Mouse (Mus musculus): ENCODE measurements around the gene Fndc11. TPM values are rescaled to one million over a fixed set of nuclear protein-coding genes. Genes with fewer than 3 reads are reported as not detected.
A peak's percentile ranks its signal among the peaks of the same experiment; 100 is the strongest.

Gene Fndc11
- polyA plus RNA-seq, 1 experiment from 2014 or later = 0.32 TPM

GRCm38 (mm10) chr2:181196628-181197300 lies 23.0 kb upstream of the Fndc11 start:
- no peaks in the 10 kb centered on the region for H3K36me3 ChIP-seq
- WGBS = 75% methylated on average over 4 of the region's 4 CpGs
- no peaks in the 10 kb centered on the region for H3K27me3 ChIP-seq
- H3K4me3 ChIP-seq = no peak overlapping the region
- H3K9me3 ChIP-seq = no peaks in the 10 kb centered on the region
- no peaks in the 10 kb centered on the region for H3K4me1 ChIP-seq
- no peak overlapping the region for H3K4me2 ChIP-seq
- H3K27ac ChIP-seq = no peak overlapping the region
- H3K9ac ChIP-seq = no peak overlapping the region
- ATAC-seq (ENCODE audit: borderline replicate concordance, extremely low read depth, low FRiP score, low TSS enrichment) = no peak

GRCm38 (mm10) chr2:181201606-181202005 lies 18.2 kb upstream of the Fndc11 start:
- no peak overlapping the region for H3K9ac ChIP-seq
- no peaks in the 10 kb centered on the region for H3K4me1 ChIP-seq
- H3K9me3 ChIP-seq = no peaks in the 10 kb centered on the region
- no peaks in the 10 kb centered on the region for H3K36me3 ChIP-seq
- H3K4me2 ChIP-seq = no peak overlapping the region
- no peaks in the 10 kb centered on the region for H3K27me3 ChIP-seq
- ATAC-seq (ENCODE audit: borderline replicate concordance, extremely low read depth, low FRiP score, low TSS enrichment) = no peak
- no peak overlapping the region for H3K27ac ChIP-seq
- H3K4me3 ChIP-seq = no peak overlapping the region
- 46% methylated on average over 3 of the region's 3 CpGs for WGBS

GRCm38 (mm10) chr2:181202422-181202821 lies 17.4 kb upstream of the Fndc11 start, which contains the start of gene Ptk6:
Gene Ptk6 (minus strand): TSS chr2:181202789.
- no peak for ATAC-seq (ENCODE audit: borderline replicate concordance, extremely low read depth, low FRiP score, low TSS enrichment)
- WGBS = 85% methylated on average over 3 of the region's 3 CpGs

GRCm38 (mm10) chr2:181202886-181203285 lies 16.9 kb upstream of the Fndc11 start:
- Histone ChIP-seq H3K9me3 (no peaks in the 10 kb centered on the region), H3K4me3 (no peak overlapping the region), H3K4me1 (no peaks in the 10 kb centered on the region), H3K27me3 (no peaks in the 10 kb centered on the region), H3K36me3 (no peaks in the 10 kb centered on the region), H3K9ac (no peak overlapping the region), H3K4me2 (no peak overlapping the region), H3K27ac (no peak overlapping the region)
- no peak for ATAC-seq (ENCODE audit: borderline replicate concordance, extremely low read depth, low FRiP score, low TSS enrichment)
- WGBS = 72% methylated on average over 6 of the region's 6 CpGs

More at GRCm38 (mm10) chr2:181202422-181202821, 17.4 kb upstream of the Fndc11 start, which contains the start of gene Ptk6:
- no peak within 1 kb of the TSS for H3K9ac ChIP-seq
- H3K4me1 ChIP-seq = no peaks in the 10 kb centered on the region
- H3K27me3 ChIP-seq = no peaks in the 10 kb centered on the region
- H3K4me3 ChIP-seq = no peak within 1 kb of the TSS
- H3K9me3 ChIP-seq = no peaks in the 10 kb centered on the region
- H3K4me2 ChIP-seq = no peak within 1 kb of the TSS
- H3K27ac ChIP-seq = no peak within 1 kb of the TSS
- no peaks in the 10 kb centered on the region for H3K36me3 ChIP-seq

- Histone ChIP-seq H3K36me3 (no peaks in the 10 kb centered on the region), H3K9ac (no peak overlapping the region)
Observed at GRCm38 (mm10) chr2:181205678-181206077, 14.1 kb upstream of the Fndc11 start.

GRCm38 (mm10) chr2:181206118-181206517 lies 13.7 kb upstream of the Fndc11 start:
- H3K4me3 ChIP-seq = no peak overlapping the region
- H3K9me3 ChIP-seq = no peaks in the 10 kb centered on the region
- no peaks in the 10 kb centered on the region for H3K36me3 ChIP-seq
- no peak overlapping the region for H3K9ac ChIP-seq
- no peak overlapping the region for H3K27ac ChIP-seq
- no peak overlapping the region for H3K4me2 ChIP-seq
- 61% methylated on average over 9 of the region's 9 CpGs for WGBS
- peaks cover 5% of the 10 kb centered on the region; the same call in 1 of the 2 replicates for H3K27me3 ChIP-seq
- ATAC-seq (ENCODE audit: borderline replicate concordance, extremely low read depth, low FRiP score, low TSS enrichment) = no peak
- H3K4me1 ChIP-seq = no peaks in the 10 kb centered on the region

More at GRCm38 (mm10) chr2:181205678-181206077, 14.1 kb upstream of the Fndc11 start:
- no peaks in the 10 kb centered on the region for H3K4me1 ChIP-seq
- 0 out of 2 replicates have a peak, but pooled peaks cover 4% of the 10 kb centered on the region for H3K27me3 ChIP-seq
- 68% methylated on average over 5 of the region's 5 CpGs for WGBS
- no peak for ATAC-seq (ENCODE audit: borderline replicate concordance, extremely low read depth, low FRiP score, low TSS enrichment)
- no peak overlapping the region for H3K4me2 ChIP-seq
- no peak overlapping the region for H3K4me3 ChIP-seq
- no peak overlapping the region for H3K27ac ChIP-seq
- no peaks in the 10 kb centered on the region for H3K9me3 ChIP-seq

- ATAC-seq (ENCODE audit: borderline replicate concordance, extremely low read depth, low FRiP score, low TSS enrichment) = peak; percentile 37
- H3K9ac ChIP-seq = peak overlapping the region; percentile 29; the same call in 1 of the 2 replicates
- peaks cover 34% of the 10 kb centered on the region for H3K27me3 ChIP-seq
- H3K4me2 ChIP-seq = peak overlapping the region; percentile 65
- no peaks in the 10 kb centered on the region for H3K9me3 ChIP-seq
- H3K4me3 ChIP-seq = peak overlapping the region; percentile 32
- no peak overlapping the region for H3K27ac ChIP-seq
- H3K36me3 ChIP-seq = no peaks in the 10 kb centered on the region
- WGBS = 2% methylated on average over 34 of the region's 34 CpGs
- H3K4me1 ChIP-seq = peaks cover 12% of the 10 kb centered on the region
Observed at GRCm38 (mm10) chr2:181212389-181213020, 7.3 kb upstream of the Fndc11 start.

GRCm38 (mm10) chr2:181213021-181213445 lies 6.8 kb upstream of the Fndc11 start, which contains the start of gene Srms:
Gene Srms (minus strand): TSS chr2:181213185.
- Histone ChIP-seq H3K9ac (peak within 1 kb of the TSS; percentile 29; the same call in 1 of the 2 replicates), H3K27me3 (peaks cover 34% of the 10 kb centered on the region), H3K4me2 (peak within 1 kb of the TSS; percentile 65), H3K4me1 (peaks cover 12% of the 10 kb centered on the region), H3K4me3 (peak within 1 kb of the TSS; percentile 32), H3K9me3 (no peaks in the 10 kb centered on the region), H3K27ac (no peak within 1 kb of the TSS), H3K36me3 (no peaks in the 10 kb centered on the region)
- peak; percentile 81 for ATAC-seq (ENCODE audit: borderline replicate concordance, extremely low read depth, low FRiP score, low TSS enrichment)
- under 1% methylated on average over 17 of the region's 17 CpGs for WGBS

GRCm38 (mm10) chr2:181216037-181216436 lies 3.8 kb upstream of the Fndc11 start:
- Histone ChIP-seq H3K27ac (no peak overlapping the region), H3K36me3 (no peaks in the 10 kb centered on the region), H3K4me3 (no peak overlapping the region), H3K9me3 (no peaks in the 10 kb centered on the region), H3K4me2 (no peak overlapping the region), H3K9ac (no peak overlapping the region), H3K27me3 (peaks cover 30% of the 10 kb centered on the region), H3K4me1 (peaks cover 33% of the 10 kb centered on the region)
- no peak for ATAC-seq (ENCODE audit: borderline replicate concordance, extremely low read depth, low FRiP score, low TSS enrichment)
- WGBS = 81% methylated on average over 6 of the region's 6 CpGs

GRCm38 (mm10) chr2:181218881-181219485 lies 830 bp upstream of the Fndc11 start:
- Histone ChIP-seq H3K27ac (peak overlapping the region; percentile 94), H3K27me3 (peaks cover 3% of the 10 kb centered on the region; the same call in 1 of the 2 replicates), H3K9me3 (no peaks in the 10 kb centered on the region), H3K4me1 (peaks cover 21% of the 10 kb centered on the region), H3K4me2 (peak overlapping the region; percentile 59), H3K36me3 (no peaks in the 10 kb centered on the region), H3K4me3 (no peak overlapping the region; the same call in 1 of the 2 replicates), H3K9ac (no peak overlapping the region)
- ATAC-seq (ENCODE audit: borderline replicate concordance, extremely low read depth, low FRiP score, low TSS enrichment) = no peak
- WGBS = 53% methylated on average over 5 of the region's 5 CpGs

GRCm38 (mm10) chr2:181220361-181220760 lies 548 bp downstream of the Fndc11 start:
- Histone ChIP-seq H3K9ac (no peak overlapping the region), H3K27ac (peak overlapping the region; percentile 94), H3K36me3 (no peaks in the 10 kb centered on the region), H3K4me2 (peak overlapping the region; percentile 59), H3K4me1 (peaks cover 21% of the 10 kb centered on the region), H3K4me3 (peak overlapping the region; percentile 29), H3K9me3 (no peaks in the 10 kb centered on the region), H3K27me3 (no peaks in the 10 kb centered on the region)
- ATAC-seq (ENCODE audit: borderline replicate concordance, extremely low read depth, low FRiP score, low TSS enrichment) = no peak
- 27% methylated on average over 2 of the region's 2 CpGs for WGBS
